Mouse (Mus musculus) left cerebral cortex, adult 2 months (tissue): ENCODE results near the gene Med6. TPM values are rescaled to one million over a fixed set of nuclear protein-coding genes. Genes with fewer than 3 reads are reported as not detected.

Experiments used
- DNase-seq, 2 experiments: peaks; one replicate each; pipeline ENCODE4 v3.0.0; 2021 to 2022; ENCODE audit warnings: low spot score in 2 of 2, mixed read lengths in 1 of 2; ENCODE audit errors: extremely low spot score in 1 of 2
- H3K27ac ChIP-seq: fragments of 200-600 bp; 2 replicates; pipeline ENCODE4 v1.8.1; 2022
- H3K4me3 ChIP-seq: fragments of 200-600 bp; 2 replicates; pipeline ENCODE4 v1.8.1; 2022
- CTCF ChIP-seq: fragments of 200-600 bp; IDR thresholded peaks from 2 replicates; pipeline ENCODE4 v1.8.1; 2022; ENCODE audit warnings: antibody characterized with exemption, mild to moderate bottlenecking, moderate library complexity
- intact Hi-C: fragments of 180-260 bp; cut with DNase I; formaldehyde crosslinking; loops from one replicate; pipeline ENCODE4 v1.15.1; 2025
- long read RNA-seq, 2 experiments: library from polyadenylated mRNA; stranded (forward); transcript quantifications; one replicate each; pipeline ENCODE4 v2.0.0; 2021; ENCODE audit warnings: borderline mapping rate in 2 of 2
- total RNA-seq, 2 experiments: library from RNA; stranded (reverse); gene quantifications; 2 replicates each; pipeline ENCODE4 v1.2.3; 2021

Gene Med6
- total RNA-seq, result 10 to 100 TPM; 26.6 to 31.2 TPM
- long read RNA-seq, experiment 1, transcript Med6-204 (8 exons, 1,059 nt), result major isoform, 10 of 11 reads
- long read RNA-seq, experiment 1, partial matches to known transcripts, result 0 of 11 reads
- long read RNA-seq, experiment 1, other reads (novel, unspliced or antisense), result 1 of 11 reads
- long read RNA-seq, experiment 2, transcript Med6-204 (8 exons, 1,059 nt), result major isoform, 5 of 7 reads
- long read RNA-seq, experiment 2, partial matches to known transcripts, result 2 of 7 reads
- long read RNA-seq, experiment 2, other reads (novel, unspliced or antisense), result 0 of 7 reads

DNA sequence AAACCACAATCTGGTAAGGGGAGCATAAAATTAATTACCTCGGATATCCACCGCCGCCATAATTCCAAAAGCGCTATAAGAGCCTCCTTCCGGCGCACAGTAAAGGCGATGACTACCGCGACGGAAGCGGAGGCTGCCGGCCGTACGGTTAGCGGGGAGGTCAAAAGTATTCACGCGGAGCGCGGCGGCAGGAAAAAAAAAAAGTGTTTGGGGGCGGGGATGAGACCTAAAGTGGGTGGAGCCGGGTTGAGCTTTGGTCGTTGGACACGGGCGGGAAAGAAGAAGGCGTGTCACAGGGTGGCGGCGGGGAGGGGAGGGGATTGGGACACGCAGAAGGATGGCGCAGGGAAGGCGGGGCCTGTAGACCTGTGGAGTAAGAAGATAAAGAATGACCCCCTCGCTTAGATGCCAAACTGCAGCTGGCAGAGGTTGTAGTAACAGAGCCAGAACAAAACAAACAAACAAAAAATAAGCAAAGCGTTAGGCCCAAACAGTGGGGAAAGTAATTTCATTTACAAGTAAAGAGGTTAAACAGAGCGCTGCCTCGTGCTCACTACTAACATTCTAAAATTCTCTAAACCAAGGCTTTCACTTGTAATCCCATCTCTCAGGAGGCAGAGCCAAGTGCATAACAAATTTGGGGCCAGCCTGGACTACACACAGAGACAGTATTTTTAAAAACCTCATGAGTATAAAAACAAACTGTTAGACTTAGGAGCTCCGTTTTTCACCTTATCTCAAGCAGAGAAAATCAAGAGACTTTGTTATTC, at the start of gene Med6:
TSS of gene Med6 (minus strand) at position 107 of the 770 bp plus-strand sequence.
- Histone ChIP-seq H3K27ac (peak within 1 kb of the TSS; percentile 48), H3K4me3 (peak within 1 kb of the TSS; percentile 88)
- TF ChIP-seq CTCF, result no peak
- intact Hi-C loops, result loop anchor here (1.0 to 10.0 kb wide), 2 partner anchors 63 to 110 kb away; partner anchors contain the start of genes Cox16, Gm20498 and Synj2bp
- DNase-seq, result peak; percentile 90

DNA sequence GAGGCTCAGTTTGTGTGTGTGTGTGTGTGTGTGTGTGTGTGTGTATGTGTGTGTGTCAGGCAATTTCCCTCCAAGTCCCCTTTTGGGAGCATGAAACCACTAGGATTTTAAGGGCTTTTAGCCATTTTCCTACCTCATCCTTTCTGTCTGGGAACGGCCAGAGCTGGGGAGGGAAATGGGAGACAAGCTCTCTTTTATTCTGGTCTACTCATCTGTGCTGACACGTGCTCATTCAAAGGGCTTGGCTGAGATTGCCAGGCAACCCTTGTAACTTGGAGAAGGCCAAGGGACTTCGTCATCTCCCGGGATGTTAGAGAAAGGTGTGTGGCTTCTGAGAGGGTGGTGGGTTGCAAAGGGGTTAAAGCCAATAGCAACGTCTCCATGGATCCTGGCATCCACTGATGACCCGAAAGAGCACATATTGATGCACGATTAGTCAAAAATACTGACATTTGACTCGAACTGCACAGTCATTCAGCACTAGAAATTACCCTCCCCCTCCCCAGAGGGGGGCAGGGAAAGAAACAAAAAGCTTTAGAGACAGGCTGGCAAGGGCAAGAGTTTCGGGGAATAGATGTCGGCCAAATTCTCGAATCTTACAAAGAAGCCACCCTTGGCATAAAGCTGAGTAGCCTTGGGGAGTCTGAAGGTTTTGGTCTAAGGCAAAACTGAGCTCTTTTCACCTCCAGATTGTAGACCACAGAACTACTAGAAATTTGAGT, 47.7 kb upstream of the Med6 start:
- H3K27ac ChIP-seq, result no peak overlapping the region
- no peak for TF ChIP-seq CTCF
- no peak overlapping the region for H3K4me3 ChIP-seq
- intact Hi-C loops, result no loop called here
- DNase-seq, result no peak

DNA sequence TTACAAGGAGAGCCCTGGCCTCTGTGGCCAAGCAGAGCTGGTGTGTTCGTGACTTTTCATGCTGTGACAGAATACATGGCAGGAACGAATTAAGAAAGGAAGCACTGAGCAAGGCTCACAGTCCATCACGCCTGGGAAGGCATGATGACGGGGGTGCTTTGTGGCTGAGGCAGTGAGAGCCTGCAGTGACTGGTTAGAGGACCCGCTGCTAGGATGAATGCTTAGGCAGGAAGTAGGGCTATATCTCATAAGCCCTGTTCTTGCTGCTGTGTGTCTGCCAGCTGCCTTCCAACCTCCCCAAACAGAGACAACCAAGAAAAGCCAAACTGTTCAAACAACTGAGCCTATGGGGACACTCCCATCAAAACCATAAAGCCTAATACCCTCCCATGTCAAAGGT, 45.8 kb upstream of the Med6 start:
- no peak overlapping the region for H3K4me3 ChIP-seq
- H3K27ac ChIP-seq, result no peak overlapping the region
- DNase-seq, result no peak
- intact Hi-C loops, result no loop called here
- TF ChIP-seq CTCF, result no peak

DNA sequence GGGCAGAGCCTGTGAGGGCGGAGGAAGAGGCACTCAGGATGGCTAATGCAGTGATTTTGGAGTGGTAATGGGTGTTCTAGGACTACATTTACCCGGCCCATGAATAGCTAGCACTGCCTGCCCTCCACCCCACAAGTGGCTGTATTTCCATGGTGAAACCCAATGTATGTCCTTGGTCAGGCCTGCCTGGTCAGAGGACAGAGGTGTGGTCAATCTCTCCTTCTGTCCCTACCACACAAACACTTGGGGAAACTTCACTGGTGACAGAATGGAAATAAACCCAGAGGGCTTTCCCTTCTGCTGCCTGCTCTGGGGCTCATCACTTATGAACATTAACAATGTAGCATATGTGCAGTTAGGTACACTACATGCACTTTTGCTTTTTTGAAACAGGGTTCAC, 38.4 kb upstream of the Med6 start:
- no peak for TF ChIP-seq CTCF
- intact Hi-C loops, result loop anchor here (5.0 kb wide), 1 partner anchor 144 kb away; no protein-coding TSS in a partner anchor
- DNase-seq, result no peak
- Histone ChIP-seq H3K4me3 (no peak overlapping the region), H3K27ac (no peak overlapping the region)

DNA sequence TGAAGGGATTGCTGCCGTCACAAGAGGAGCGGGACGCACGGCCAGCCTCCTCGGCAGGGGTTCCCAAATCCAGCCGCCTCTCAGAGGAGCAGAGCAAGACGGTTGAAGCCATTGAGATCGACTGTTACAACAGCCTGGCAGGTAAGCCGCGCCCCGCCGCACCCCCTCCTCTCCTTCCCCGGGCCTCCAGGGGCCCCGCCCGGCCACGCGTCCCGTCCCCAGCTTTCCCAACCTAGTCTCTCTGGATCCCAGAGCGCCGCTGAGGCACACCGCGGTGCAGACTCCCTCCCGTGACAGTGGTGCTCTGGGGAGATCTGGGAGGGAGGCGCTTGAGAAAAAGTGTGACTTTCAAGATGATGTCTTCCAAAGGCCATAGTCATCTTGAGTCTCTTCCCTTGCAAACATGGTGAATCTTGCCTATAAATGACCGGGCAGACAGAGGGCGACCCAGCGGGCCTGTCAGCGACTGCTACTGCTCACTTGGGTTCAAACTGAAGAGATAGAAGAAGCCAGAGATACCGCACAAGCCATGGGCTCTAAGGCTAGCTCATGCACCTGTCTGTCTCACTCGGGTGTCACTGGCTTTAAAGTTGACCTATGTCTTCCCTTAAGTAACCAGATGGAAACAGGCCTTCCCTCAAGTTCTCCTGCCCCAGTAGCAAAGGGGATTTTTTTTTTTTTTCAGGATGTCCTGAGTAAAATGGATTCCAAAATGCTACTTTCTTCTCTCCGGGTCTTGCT, 37.0 kb upstream of the Med6 start:
- intact Hi-C loops, result loop anchor here (5.0 kb wide), 1 partner anchor 145 kb away; no protein-coding TSS in a partner anchor
- TF ChIP-seq CTCF, result no peak
- H3K4me3 ChIP-seq, result peak overlapping the region; percentile 67
- peak overlapping the region; percentile 81 for H3K27ac ChIP-seq
- DNase-seq, result peak; percentile 36 to 52

DNA sequence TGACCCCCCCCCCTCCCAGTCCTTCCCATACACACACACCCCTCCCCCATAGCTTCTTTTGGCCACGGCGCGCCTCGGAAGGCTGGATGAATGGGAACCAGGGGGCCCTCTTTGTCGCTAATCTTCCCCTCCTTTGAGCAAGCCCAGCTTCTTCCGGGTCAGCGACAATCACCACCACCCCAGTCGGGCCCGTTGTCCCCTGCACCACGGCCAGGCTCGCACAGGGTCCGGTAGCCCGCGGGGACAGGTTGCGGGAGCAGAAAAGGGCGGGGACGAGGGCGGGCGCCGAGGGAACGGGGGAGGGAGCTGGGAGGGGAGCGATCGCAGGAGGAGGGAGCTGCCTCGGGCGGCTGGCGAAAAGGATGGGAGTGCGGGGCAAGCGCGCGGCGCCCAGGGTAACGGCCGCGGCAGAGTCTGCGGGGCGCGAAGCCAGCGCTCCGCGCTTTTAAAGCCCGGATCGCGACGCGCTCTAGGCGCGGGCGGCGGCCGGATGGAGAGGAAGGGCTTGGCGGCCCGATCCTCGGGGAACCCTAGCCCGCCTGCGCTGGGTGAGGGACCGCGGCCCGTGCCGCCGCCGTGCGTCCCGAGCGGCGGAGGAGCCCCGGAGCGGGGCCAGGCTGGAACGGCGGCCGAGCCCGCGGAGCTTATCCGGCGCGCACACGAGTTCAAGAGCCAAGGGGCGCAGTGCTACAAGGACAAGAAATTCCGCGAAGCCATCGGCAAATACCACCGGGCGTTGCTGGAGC, 36.3 kb upstream of the Med6 start, which contains the start of gene Ttc9:
TSS of gene Ttc9 (plus strand) at position 335 of the 746 bp plus-strand sequence.
- Histone ChIP-seq H3K27ac (peak within 1 kb of the TSS; percentile 81), H3K4me3 (peak within 1 kb of the TSS; percentile 67)
- TF ChIP-seq CTCF, result no peak
- intact Hi-C loops, result loop anchor here (5.0 kb wide), 1 partner anchor 146 kb away; no protein-coding TSS in a partner anchor
- DNase-seq, result peak; percentile 64 to 65

DNA sequence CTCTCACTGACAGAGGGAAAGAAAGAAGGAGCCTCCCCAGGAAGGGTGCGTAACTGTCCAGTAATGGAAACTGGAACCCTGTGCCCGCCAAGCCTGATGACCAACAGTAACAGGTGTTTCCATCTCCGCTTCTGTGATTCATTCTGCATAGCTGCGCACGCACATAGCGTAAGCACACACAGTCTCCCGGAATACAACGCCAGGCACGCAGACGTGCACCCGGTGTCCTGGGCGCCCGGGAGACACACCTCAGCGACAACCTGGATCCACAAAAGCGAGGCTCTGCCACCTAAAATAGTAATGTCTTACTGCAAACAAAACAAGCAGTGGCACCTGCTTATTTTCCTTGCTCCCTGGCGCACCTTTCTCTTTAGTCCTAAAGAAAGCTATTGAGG, 35.7 kb upstream of the Med6 start:
- no peak for TF ChIP-seq CTCF
- peak overlapping the region; percentile 81 for H3K27ac ChIP-seq
- DNase-seq, result peak; percentile 71 to 72
- intact Hi-C loops, result loop anchor here (5.0 kb wide), 1 partner anchor 147 kb away; no protein-coding TSS in a partner anchor
- H3K4me3 ChIP-seq, result peak overlapping the region; percentile 67

DNA sequence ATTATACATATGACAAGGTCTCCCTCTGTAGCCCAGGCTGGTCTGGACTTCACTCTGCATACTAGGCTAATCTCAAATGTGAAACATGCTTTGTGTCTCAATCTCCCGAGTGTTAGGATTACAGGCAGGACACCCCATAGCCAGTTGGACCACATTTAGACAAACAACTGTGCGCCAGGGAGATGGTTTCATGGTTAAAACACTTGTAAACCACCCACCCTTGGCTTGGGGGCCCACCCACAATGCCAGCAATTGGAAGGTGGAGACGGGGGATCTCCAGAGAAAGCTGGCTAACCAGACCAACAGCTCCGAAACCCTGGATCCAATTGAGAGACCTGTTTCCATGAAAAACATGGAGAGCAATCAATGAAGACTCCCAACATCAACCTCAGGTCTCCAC, 33.3 kb upstream of the Med6 start:
- no peak for TF ChIP-seq CTCF
- DNase-seq, result no peak
- Histone ChIP-seq H3K27ac (no peak overlapping the region), H3K4me3 (no peak overlapping the region)
- intact Hi-C loops, result no loop called here

DNA sequence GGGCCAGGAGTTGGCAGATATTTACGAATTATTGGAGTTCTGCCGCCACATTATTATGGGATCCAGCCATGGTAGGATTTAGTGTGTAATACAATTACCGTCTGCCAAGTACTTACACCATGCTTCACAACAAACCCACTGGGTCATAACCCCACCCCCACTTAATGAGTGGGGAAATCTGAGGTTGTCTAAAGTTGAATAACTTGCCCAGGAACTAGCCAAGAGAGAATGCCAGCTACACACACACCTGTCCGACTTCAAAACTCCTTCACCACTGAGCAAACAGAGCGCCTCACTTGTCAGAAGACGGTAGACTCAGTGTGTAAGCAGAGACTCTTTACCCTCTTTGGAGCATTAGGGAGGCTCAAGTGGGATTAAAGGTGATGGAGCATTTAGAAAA, 32.6 kb upstream of the Med6 start:
- no peak for DNase-seq
- Histone ChIP-seq H3K27ac (no peak overlapping the region), H3K4me3 (no peak overlapping the region)
- TF ChIP-seq CTCF, result no peak
- intact Hi-C loops, result no loop called here

DNA sequence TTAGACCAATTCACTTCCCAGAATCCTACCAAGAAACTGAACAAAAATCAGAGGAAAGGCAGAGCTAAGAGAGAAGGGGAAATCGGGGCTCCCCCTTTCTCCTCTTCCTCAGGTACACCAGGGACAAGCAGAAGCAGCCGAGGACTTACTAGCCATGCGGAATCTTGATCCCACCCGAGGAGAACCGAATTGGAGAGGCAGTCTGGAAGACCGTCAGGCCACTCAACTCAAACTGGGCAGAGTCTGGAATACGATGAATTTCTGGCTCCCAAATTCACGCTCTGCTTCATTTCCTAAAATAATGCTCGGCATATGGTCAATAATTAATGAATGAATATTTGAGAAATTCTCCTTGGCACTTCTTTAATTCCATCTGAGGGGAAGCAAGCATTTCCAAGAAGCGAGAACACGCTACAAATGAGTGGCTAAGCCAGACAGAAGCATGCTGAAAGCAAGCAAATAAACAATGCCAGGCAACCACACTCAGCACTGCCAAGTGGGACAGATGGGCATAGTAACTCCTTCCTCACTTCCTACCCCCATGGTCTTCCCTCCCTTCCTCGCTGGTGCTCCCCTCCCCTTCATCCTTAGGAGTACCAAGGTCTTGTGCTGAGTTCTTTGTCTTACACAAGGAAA, 31.5 kb upstream of the Med6 start:
- TF ChIP-seq CTCF, result no peak
- intact Hi-C loops, result no loop called here
- Histone ChIP-seq H3K4me3 (no peak overlapping the region), H3K27ac (no peak overlapping the region)
- DNase-seq, result no peak
